8 mouse cellular contexts compared by ENCODE assay signal in genomic region chr2:70838536-70839216, GRCm38 (mm10). TPM values are rescaled to one million over a fixed set of nuclear protein-coding genes. Genes with fewer than 3 reads are reported as not detected.
DNase-seq lines count a peak whose midpoint lies in the region; ATAC-seq lines count a peak whose summit lies in the region.

No protein-coding gene starts in this region.

- H3K4me1 ChIP-seq in embryonic facial prominence, embryonic 15.5 days: no peaks in the 10 kb centered on the region
- peaks cover 16% of the 10 kb centered on the region for H3K4me1 ChIP-seq in embryonic facial prominence, embryonic 10.5 days
- no peaks in the 10 kb centered on the region; the same call in 1 of the 2 replicates for H3K4me1 ChIP-seq in intestine, embryonic 16.5 days (ENCODE audit: control insufficient read depth, insufficient read depth, low read length)
- peaks cover 43% of the 10 kb centered on the region for H3K4me1 ChIP-seq in megakaryocyte, embryonic 14.5 days

- no peaks in the 10 kb centered on the region for H3K36me3 ChIP-seq in embryonic facial prominence, embryonic 15.5 days
- H3K36me3 ChIP-seq in embryonic facial prominence, embryonic 10.5 days (replicated peaks): no peaks in the 10 kb centered on the region
- no peaks in the 10 kb centered on the region for H3K36me3 ChIP-seq in intestine, embryonic 16.5 days (ENCODE audit: control insufficient read depth, insufficient read depth, low read length)
- H3K36me3 ChIP-seq in megakaryocyte, embryonic 14.5 days (replicated peaks; ENCODE audit: low read length): no peaks in the 10 kb centered on the region

- H3K9ac ChIP-seq in embryonic facial prominence, embryonic 15.5 days: no peak overlapping the region
- H3K9ac ChIP-seq in intestine, embryonic 16.5 days (ENCODE audit: low read depth, low read length): no peak overlapping the region; the same call in 1 of the 2 replicates

- no peaks in the 10 kb centered on the region for H3K27me3 ChIP-seq in embryonic facial prominence, embryonic 15.5 days
- H3K27me3 ChIP-seq in embryonic facial prominence, embryonic 10.5 days (replicated peaks; ENCODE audit: low read depth, poor library complexity, severe bottlenecking): no peaks in the 10 kb centered on the region
- no peaks in the 10 kb centered on the region for H3K27me3 ChIP-seq in intestine, embryonic 16.5 days (replicated peaks; ENCODE audit: control insufficient read depth, insufficient read depth, low read length)
- H3K27me3 ChIP-seq in megakaryocyte, embryonic 14.5 days (replicated peaks): peaks cover 4% of the 10 kb centered on the region

- H3K27ac ChIP-seq in embryonic facial prominence, embryonic 15.5 days (replicated peaks): no peak overlapping the region; the same call in 1 of the 2 replicates
- no peak overlapping the region for H3K27ac ChIP-seq in embryonic facial prominence, embryonic 10.5 days (replicated peaks)
- H3K27ac ChIP-seq in intestine, embryonic 16.5 days (ENCODE audit: low read length): peak overlapping the region; percentile 84

- ATAC-seq in embryonic facial prominence, embryonic 15.5 days (ENCODE audit: insufficient number of reproducible peaks, low FRiP score, low TSS enrichment, low read depth): no peak
- ATAC-seq in intestine, embryonic 16.5 days: peak; percentile 90

- peak overlapping the region; percentile 27; the same call in 1 of the 2 replicates for H3K4me2 ChIP-seq in embryonic facial prominence, embryonic 15.5 days (replicated peaks)
- H3K4me2 ChIP-seq in intestine, embryonic 16.5 days (ENCODE audit: low read depth, low read length): peak overlapping the region; percentile 30

- no peaks in the 10 kb centered on the region for H3K9me3 ChIP-seq in embryonic facial prominence, embryonic 15.5 days (replicated peaks)
- H3K9me3 ChIP-seq in embryonic facial prominence, embryonic 10.5 days: no peaks in the 10 kb centered on the region
- no peaks in the 10 kb centered on the region for H3K9me3 ChIP-seq in intestine, embryonic 16.5 days (ENCODE audit: control insufficient read depth, low read length)
- H3K9me3 ChIP-seq in megakaryocyte, embryonic 14.5 days: no peaks in the 10 kb centered on the region

- WGBS in embryonic facial prominence, embryonic 15.5 days: 46% methylated on average over 12 of the region's 12 CpGs
- 50% methylated on average over 12 of the region's 12 CpGs for WGBS in embryonic facial prominence, embryonic 10.5 days
- WGBS in intestine, embryonic 16.5 days: 19% methylated on average over 12 of the region's 12 CpGs

- no peak for DNase-seq in embryonic facial prominence, embryonic 10.5 days (ENCODE audit: low spot score)
- peak; percentile 65 for DNase-seq in CD4-positive, CD25-positive, alpha-beta regulatory T cell, adult 2 months (ENCODE audit: low read depth, low spot score)
- no peak for DNase-seq in layer of hippocampus, postnatal 25 days (ENCODE audit: extremely low spot score in 1 of 2, low spot score in 1 of 2)
- no peak for DNase-seq in testis, postnatal 10 days (ENCODE audit: low spot score)
- no peak for DNase-seq in right cerebral cortex, adult 2 months (ENCODE audit: low spot score in 2 of 2)

- H3K4me3 ChIP-seq in embryonic facial prominence, embryonic 15.5 days (replicated peaks): no peak overlapping the region
- no peak overlapping the region for H3K4me3 ChIP-seq in embryonic facial prominence, embryonic 10.5 days
- peak overlapping the region; percentile 22; the same call in 1 of the 2 replicates for H3K4me3 ChIP-seq in intestine, embryonic 16.5 days (ENCODE audit: low read length)
- peak overlapping the region; percentile 30 for H3K4me3 ChIP-seq in megakaryocyte, embryonic 14.5 days (replicated peaks)

RNA-seq across cellular contexts. Expression of gene Tlk1, which starts 13.1 kb away (rescaled TPM):
- polyA plus RNA-seq in embryonic facial prominence, embryonic 15.5 days (2015; fragmentation: Nextera tagmentation; extraction: Ambion mirVana): 28.5 and 32.8 TPM in 2 replicates
- 29.2 TPM in 2 replicates for polyA plus RNA-seq in embryonic facial prominence, embryonic 10.5 days (2016; fragmentation: Nextera tagmentation; extraction: Ambion mirVana)
- polyA plus RNA-seq in intestine, embryonic 16.5 days (2015; fragmentation: Nextera tagmentation; extraction: Ambion mirVana): 20.2 and 22.6 TPM in 2 replicates
- 11.7 and 15.7 TPM in 2 replicates for polyA plus RNA-seq in megakaryocyte, embryonic 14.5 days (2012; ENCODE audit: insufficient read depth, low replicate concordance)
- total RNA-seq in layer of hippocampus, postnatal 25 days (2021): 10 to 100 TPM; 65.4 to 68.1 TPM

Comparison
In these comparisons a context has a peak if more than half of its experiments do, and no peak if none do; other contexts are left out.
1. H3K4me3 ChIP-seq: peak in intestine, embryonic 16.5 days (single experiment) and megakaryocyte, embryonic 14.5 days (single experiment); none in embryonic facial prominence, embryonic 15.5 days (single experiment) and embryonic facial prominence, embryonic 10.5 days (single experiment).